Mouse (Mus musculus): Measurements from ENCODE around the gene Spata3.

DNA sequence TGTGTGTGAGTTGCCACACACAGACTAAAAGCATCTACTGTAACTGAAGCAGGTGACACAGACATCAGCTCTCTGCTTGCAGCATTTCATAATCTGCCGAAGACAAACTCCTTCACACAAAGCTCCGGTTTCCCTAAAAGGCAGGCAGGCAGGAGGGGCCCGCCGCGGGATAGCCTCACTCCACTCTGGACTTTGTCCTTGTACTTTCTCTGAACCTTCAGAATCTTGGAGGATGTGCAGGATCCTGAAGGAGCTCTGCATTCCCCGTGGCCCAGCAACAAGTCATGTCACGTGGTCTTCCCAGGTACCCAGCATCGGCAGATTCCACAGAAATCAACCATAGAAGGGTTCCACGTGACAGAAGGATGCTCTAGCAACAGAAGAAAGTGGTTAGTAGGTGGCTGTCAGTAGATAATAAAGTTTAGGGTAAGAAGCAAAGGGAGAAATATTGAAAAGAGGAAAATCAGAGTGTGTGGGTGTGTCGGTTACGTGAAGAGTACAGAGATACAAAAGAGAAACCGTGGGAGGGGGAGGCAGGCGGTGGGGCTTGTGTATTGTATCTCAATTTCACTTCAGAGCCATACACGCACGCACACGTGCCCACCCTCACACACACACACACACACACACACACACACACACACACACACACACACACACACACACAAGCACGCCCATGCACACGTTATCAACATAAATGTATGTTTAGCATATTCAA lies 16.6 kb upstream of the Spata3 start:
- TF ChIP-seq POLR2A (IDR thresholded peaks at IDR 0.05; ENCODE audit: borderline replicate concordance, control insufficient read depth, low read depth, low read length) (no peak), CTCF (IDR thresholded peaks at IDR 0.05; ENCODE audit: control insufficient read depth, insufficient read depth, low read length) (no peak)

Data from bone marrow, adult 2 months (tissue).